Mouse (Mus musculus) thymus, adult 2 months (tissue): ENCODE results near the gene Nr2c1.

ENCODE experiments used
- CTCF ChIP-seq: fragments of 200-500 bp; IDR thresholded peaks from 2 replicates; pipeline ENCODE4 v1.5.1; 2012; ENCODE audit warnings: mild to moderate bottlenecking, control low read depth, low read length, moderate library complexity, borderline replicate concordance; ENCODE audit not compliant: control insufficient read depth, poor library complexity, insufficient read depth; ENCODE audit errors: extremely low read depth
- POLR2A ChIP-seq: fragments of 200-500 bp; IDR thresholded peaks from 2 replicates; pipeline ENCODE4 v1.6.1; 2012; ENCODE audit warnings: mild to moderate bottlenecking, low read length, control low read depth, moderate library complexity; ENCODE audit not compliant: control insufficient read depth, poor library complexity, insufficient read depth; ENCODE audit errors: extremely low read depth

- TF ChIP-seq POLR2A (no peak), CTCF (no peak)
These were observed 31.0 kb upstream of the Nr2c1 start for GRCm38 (mm10) chr10:94116781-94117340.
